In genomic region chr16:35021903-35022241, GRCm38 (mm10) we compare ENCODE assay signal across 8 mouse cellular contexts. TPM values are rescaled to one million over a fixed set of nuclear protein-coding genes. Genes with fewer than 3 reads are reported as not detected.
A peak's percentile ranks its signal among the peaks of the same experiment; 100 is the strongest.
DNase-seq lines count a peak whose midpoint lies in the region; ATAC-seq and TF ChIP-seq lines count a peak whose summit lies in the region.

No protein-coding gene starts in this region.

- H3K4me3 ChIP-seq in kidney, adult 2 months (ENCODE audit: insufficient read depth, low read depth, low read length), result peak overlapping the region; percentile 44
- H3K4me3 ChIP-seq in brown adipose tissue, adult 24 weeks (ENCODE audit: insufficient read depth, low read depth, low read length), result peak overlapping the region; percentile 63
- peak overlapping the region; percentile 90 for H3K4me3 ChIP-seq in hindbrain, embryonic 12.5 days
- peak overlapping the region; percentile 87; the same call in 1 of the 2 replicates for H3K4me3 ChIP-seq in midbrain, embryonic 11.5 days (ENCODE audit: low read depth, low read length)

- no peak overlapping the region for H3K9ac ChIP-seq in hindbrain, embryonic 12.5 days
- no peak overlapping the region for H3K9ac ChIP-seq in midbrain, embryonic 11.5 days (ENCODE audit: low read length)

- no peaks in the 10 kb centered on the region for H3K27me3 ChIP-seq in kidney, adult 2 months (replicated peaks; ENCODE audit: control insufficient read depth, insufficient read depth, low read length)
- peaks cover 30% of the 10 kb centered on the region for H3K27me3 ChIP-seq in hindbrain, embryonic 12.5 days
- peaks cover 2% of the 10 kb centered on the region; the same call in 1 of the 2 replicates for H3K27me3 ChIP-seq in midbrain, embryonic 11.5 days (ENCODE audit: control insufficient read depth, insufficient read depth, low read length)

- no peak for ATAC-seq in hindbrain, embryonic 12.5 days (ENCODE audit: low FRiP score)
- no peak for ATAC-seq in midbrain, embryonic 11.5 days (ENCODE audit: low FRiP score)

- DNase-seq in kidney, adult 2 months, result no peak
- DNase-seq in kidney, postnatal 25 days, result no peak
- DNase-seq in midbrain, embryonic 11.5 days (ENCODE audit: low spot score, missing footprints), result no peak
- DNase-seq in embryo, embryonic 10 days (ENCODE audit: low spot score), result no peak
- no peak for DNase-seq in layer of hippocampus, adult 9-10 months (ENCODE audit: low spot score)
- no peak for DNase-seq in yolk sac, embryonic 10.5 days (ENCODE audit: low spot score)

- peak overlapping the region; percentile 62 for H3K4me2 ChIP-seq in hindbrain, embryonic 12.5 days (replicated peaks)
- peak overlapping the region; percentile 41 for H3K4me2 ChIP-seq in midbrain, embryonic 11.5 days

- H3K4me1 ChIP-seq in kidney, adult 2 months (ENCODE audit: control insufficient read depth, insufficient read depth, low read length), result peaks cover 3% of the 10 kb centered on the region; the same call in 1 of the 2 replicates
- H3K4me1 ChIP-seq in brown adipose tissue, adult 24 weeks (ENCODE audit: control insufficient read depth, insufficient read depth, insufficient read length, low read length), result no peaks in the 10 kb centered on the region
- 0 out of 2 replicates have a peak, but pooled peaks cover 4% of the 10 kb centered on the region for H3K4me1 ChIP-seq in hindbrain, embryonic 12.5 days
- H3K4me1 ChIP-seq in midbrain, embryonic 11.5 days (ENCODE audit: control insufficient read depth, insufficient read depth, low read length), result peaks cover 2% of the 10 kb centered on the region; the same call in 1 of the 2 replicates

- H3K36me3 ChIP-seq in kidney, adult 2 months (ENCODE audit: control insufficient read depth, insufficient read depth, low read length), result no peaks in the 10 kb centered on the region
- H3K36me3 ChIP-seq in hindbrain, embryonic 12.5 days, result no peaks in the 10 kb centered on the region
- H3K36me3 ChIP-seq in midbrain, embryonic 11.5 days (ENCODE audit: control insufficient read depth, insufficient read depth, low read length), result no peaks in the 10 kb centered on the region

- 0 out of 2 replicates have a peak overlapping the region, but pooled peaks have one; percentile 57 for H3K27ac ChIP-seq in kidney, adult 2 months (ENCODE audit: insufficient read depth, low read depth, low read length)
- peak overlapping the region; percentile 26; the same call in 1 of the 2 replicates for H3K27ac ChIP-seq in brown adipose tissue, adult 24 weeks (replicated peaks; ENCODE audit: low read depth, low read length)
- H3K27ac ChIP-seq in hindbrain, embryonic 12.5 days, result no peak overlapping the region; the same call in 1 of the 2 replicates
- H3K27ac ChIP-seq in midbrain, embryonic 11.5 days (ENCODE audit: low read depth, low read length), result no peak overlapping the region

- TF ChIP-seq POLR2A in kidney, adult 2 months (IDR thresholded peaks at IDR 0.05; ENCODE audit: low read depth, low read length), result no peak

- WGBS in kidney, adult 2 months, result 42% methylated on average over 5 of the region's 5 CpGs
- 59% methylated on average over 5 of the region's 5 CpGs for WGBS in hindbrain, embryonic 12.5 days
- WGBS in midbrain, embryonic 11.5 days, result 53% methylated on average over 5 of the region's 5 CpGs

- no peak for TF ChIP-seq CTCF in kidney, adult 2 months (conservative IDR thresholded peaks at IDR 0.05; ENCODE audit: insufficient read depth, insufficient read length, low read depth, low read length)

- H3K9me3 ChIP-seq in hindbrain, embryonic 12.5 days (replicated peaks), result no peaks in the 10 kb centered on the region
- H3K9me3 ChIP-seq in midbrain, embryonic 11.5 days (ENCODE audit: control insufficient read depth, low read length), result no peaks in the 10 kb centered on the region

RNA-seq across cellular contexts. Expression of gene Hacd2, which starts 0.4 kb away (rescaled TPM):
- polyA plus RNA-seq in kidney, adult 2 months (2012; rRNA removed), result 68.4 and 70.8 TPM in 2 replicates
- polyA plus RNA-seq in brown adipose tissue, adult 24 weeks (2012; ENCODE audit: insufficient read depth, insufficient read length, missing spikeins), result 171 and 187 TPM in 2 replicates
- 37.9 and 42.5 TPM in 2 replicates for polyA plus RNA-seq in hindbrain, embryonic 12.5 days (2016; fragmentation: Nextera tagmentation; extraction: Ambion mirVana)
- polyA plus RNA-seq in midbrain, embryonic 11.5 days (2014; fragmentation: Nextera tagmentation; extraction: Ambion mirVana), result 27.2 and 28.6 TPM in 2 replicates

Comparison
In these comparisons a context has a peak if more than half of its experiments do, and no peak if none do; other contexts are left out.
1. H3K27ac ChIP-seq: peak in kidney, adult 2 months (single experiment) and brown adipose tissue, adult 24 weeks (single experiment); none in hindbrain, embryonic 12.5 days (single experiment) and midbrain, embryonic 11.5 days (single experiment).
2. Peak in every context shown above with its lines, with median percentiles within 50 percentile points of each other: H3K4me3 ChIP-seq.